Mouse (Mus musculus) mouse embryonic stem cell (cell line): ENCODE measurements around the gene Megf8.

Experiments
- in situ Hi-C, 2 experiments: fragments of 300-500 bp; cut with MboI; formaldehyde crosslinking; loops; 1 replicate in 1 of 2; 3 replicates in 1 of 2; pipeline ENCODE4 v1.14.3; 2019 to 2020; ENCODE audit warnings: low sequenced_read_pairs in 2 of 2, low pct_unique_long_range_greater_than_20kb in 1 of 2, mixed read lengths in 1 of 2; ENCODE audit not compliant: unreplicated experiment in 1 of 2

Megf8 gene

DNA sequence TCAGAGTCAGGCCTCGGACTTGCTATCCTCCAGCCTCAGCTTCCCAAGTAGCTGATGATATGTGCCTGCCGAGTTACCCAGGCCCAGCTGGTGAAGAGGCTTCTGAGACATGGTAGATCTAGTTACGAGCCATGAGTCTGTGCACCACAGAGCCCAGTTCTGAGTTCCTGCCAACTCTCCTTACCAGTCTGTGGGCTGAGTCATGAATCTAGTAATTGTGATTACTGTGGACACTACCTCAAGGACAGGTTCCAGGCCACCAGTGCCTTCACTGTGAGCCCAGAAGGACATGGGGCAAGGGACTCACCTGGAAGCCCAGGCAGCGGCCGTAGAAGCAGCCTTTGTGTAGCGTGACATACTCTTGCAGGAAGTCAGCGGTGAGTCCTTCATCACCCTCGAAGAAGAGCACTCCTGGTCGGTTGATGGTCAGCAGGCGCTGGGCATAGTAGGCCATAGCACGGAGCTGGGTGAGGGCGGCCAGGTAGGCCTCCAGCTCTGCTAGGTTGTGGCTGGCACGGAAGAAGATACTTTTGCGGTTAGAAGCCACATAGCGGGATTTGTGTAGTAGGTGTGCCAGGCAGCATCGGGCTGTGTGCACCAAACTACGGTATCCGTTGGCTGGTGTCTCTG lies 71.0 kb downstream of the Megf8 start:
- in situ Hi-C loops: loop anchor here in 1 of 2 experiments (25.0 kb wide), 1 partner anchor 401 kb away; no protein-coding TSS in a partner anchor

DNA sequence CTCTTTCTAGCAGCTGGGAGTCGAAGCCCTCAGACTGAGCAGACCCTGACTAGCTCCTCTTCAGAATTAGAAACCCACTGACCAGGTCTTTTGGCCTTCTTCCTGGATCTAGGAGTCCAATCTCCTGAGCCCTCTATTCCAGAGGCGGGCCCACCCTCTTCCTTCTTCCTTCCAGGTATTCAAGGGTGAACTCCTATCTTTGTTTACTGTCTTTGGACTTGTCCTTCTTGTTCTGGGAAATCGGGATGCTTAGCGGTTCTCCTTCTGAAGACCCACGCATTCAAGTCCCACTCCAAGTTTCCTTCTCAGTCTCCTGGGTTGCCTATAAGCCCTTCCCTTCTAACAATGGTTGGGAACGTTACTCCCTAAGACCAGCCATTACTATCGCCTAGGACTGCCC lies 72.0 kb downstream of the Megf8 start:
- in situ Hi-C loops: loop anchor here in 1 of 2 experiments (25.0 kb wide), 1 partner anchor 402 kb away; no protein-coding TSS in a partner anchor

DNA sequence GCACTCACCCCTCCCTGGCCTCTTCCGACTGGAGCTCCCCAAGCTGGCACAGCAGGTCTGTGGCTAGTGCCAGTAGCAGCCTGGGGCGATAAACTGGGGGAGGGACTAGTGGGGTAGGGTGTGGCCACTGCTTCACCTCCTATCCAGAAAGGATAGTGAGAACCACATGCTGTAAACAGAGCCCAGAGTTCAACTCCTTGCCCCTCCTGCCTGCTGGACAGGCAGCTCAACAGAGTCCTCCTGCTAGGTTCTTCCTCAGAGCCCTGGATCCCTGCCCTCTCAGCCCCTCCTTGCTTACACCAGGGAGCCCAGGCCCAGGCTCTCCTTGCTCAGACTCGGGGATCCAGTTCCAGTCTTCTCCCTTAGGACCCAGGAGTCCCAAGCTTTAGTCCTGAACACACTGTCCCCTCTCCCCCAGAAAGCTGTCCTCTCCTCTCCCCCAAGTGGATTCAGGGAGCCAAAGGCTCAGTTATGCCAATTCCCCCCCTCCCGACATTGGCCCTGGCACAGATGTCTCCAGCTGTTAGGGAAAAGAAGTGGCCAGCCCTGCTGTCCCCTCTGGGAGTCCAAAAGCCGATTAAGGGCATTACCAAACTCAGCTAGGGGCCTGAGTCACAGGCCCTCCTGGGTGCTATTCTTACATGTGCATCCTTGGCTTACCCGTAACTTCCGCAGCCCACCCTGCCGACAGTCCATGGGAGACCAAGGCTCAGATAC lies 73.2 kb downstream of the Megf8 start:
- in situ Hi-C loops: loop anchor here in 1 of 2 experiments (25.0 kb wide), 1 partner anchor 403 kb away; no protein-coding TSS in a partner anchor

DNA sequence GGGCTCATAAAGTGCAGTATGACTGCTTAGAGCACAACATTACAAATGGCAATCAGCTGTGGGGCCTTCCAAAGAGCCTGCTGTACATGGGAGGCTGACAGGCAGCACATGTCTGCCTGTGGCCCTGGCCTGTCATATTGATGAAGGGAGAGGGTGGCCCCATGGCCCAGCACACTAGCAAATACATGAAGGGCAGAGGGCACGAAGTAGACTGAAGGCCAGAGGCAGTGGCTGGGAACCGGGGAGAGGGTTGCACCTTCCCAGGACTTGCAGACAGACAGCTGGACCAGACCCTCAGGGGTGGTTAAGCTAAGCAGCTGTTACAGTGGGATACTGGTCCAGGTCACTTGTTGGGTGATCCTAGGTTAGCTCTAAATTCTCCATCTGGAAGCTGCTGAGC lies 74.0 kb downstream of the Megf8 start:
- in situ Hi-C loops: loop anchor here in 1 of 2 experiments (25.0 kb wide), 1 partner anchor 404 kb away; no protein-coding TSS in a partner anchor

DNA sequence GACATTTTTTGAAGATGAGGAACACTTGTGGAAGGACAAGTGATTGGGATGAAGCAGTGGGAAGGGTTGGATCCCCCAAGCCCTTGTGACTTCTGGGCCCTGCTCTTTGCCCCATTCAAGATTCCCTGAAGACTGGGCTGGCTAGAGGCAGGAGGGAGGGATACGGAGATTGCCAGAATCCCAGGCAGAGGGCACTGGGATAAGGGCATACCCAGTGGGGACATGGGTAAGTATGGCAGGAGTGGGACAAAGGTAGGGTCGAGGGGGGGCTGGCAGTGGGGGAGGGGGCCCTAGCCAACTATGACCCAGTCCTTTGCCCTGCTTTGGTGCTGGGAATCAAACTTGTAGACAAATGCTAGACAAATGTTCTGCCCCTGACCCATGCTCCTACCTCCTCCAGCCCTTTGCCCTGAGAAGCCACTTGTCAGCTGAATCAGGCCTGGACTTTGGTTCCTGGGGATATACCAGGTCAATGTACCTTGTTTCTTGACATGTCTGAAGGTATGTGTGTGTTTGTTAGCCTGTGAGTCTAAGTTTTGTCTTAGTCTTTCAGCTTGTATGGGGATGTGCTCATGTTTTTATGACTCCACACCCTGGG lies 75.0 kb downstream of the Megf8 start:
- in situ Hi-C loops: loop anchor here in 1 of 2 experiments (25.0 kb wide), 1 partner anchor 405 kb away; no protein-coding TSS in a partner anchor

DNA sequence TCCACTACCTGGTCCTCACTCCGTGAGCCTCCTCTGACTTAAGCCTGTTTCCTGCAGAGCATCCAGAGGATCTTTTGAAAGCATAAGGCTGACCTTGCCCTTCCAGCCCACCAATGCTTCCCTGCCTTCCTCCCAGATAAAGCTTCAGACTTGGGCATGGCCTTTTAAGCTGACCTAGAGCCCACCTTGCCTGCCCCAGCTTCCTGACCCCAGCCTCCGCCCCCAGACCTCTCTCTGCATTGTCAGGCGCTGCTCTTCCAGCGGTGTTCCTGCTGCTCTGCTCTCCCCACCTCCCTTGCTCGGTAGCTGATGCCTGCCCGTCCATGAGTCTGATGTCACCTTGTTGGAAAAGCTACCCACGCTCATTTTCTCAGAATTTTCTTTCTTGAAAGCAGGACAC lies 75.9 kb downstream of the Megf8 start:
- in situ Hi-C loops: loop anchor here in 1 of 2 experiments (25.0 kb wide), 1 partner anchor 406 kb away; no protein-coding TSS in a partner anchor

DNA sequence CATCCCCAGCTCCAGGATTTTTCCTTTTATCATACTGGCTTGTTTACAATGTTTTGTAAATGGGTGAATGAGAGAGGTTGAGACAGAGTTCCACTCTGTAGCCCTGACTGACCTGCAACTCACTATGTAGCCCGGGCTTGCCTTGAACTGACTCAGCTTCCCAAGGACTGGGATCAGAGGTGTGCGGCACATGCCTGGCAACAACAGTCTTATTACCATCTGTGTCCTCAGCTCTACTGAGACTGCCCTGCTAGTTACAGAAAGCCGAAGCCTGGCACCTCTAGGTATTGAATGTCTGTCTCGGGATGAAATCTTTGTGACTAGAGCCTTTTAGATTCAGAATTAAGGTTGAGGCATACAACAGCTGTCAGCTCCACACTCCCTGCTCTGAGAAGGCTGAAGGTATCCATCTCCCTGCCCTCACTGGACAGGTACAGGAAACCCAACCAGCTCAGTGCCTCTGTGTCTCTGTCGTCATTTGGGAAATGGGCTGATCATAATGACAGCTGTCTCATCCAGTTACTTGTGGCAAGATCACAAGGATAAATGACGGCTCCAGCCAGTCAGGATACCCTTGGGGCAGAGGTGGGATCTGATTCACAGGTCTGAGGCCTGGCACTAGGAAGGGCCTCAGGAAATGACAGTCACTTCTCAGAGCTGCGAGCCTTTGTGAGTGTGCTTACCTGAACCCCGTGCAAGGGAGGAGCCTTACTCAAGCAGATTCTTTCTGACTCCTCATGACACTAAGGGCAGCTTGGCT lies 76.7 kb downstream of the Megf8 start:
- in situ Hi-C loops: loop anchor here in 1 of 2 experiments (25.0 kb wide), 1 partner anchor 406 kb away; no protein-coding TSS in a partner anchor

DNA sequence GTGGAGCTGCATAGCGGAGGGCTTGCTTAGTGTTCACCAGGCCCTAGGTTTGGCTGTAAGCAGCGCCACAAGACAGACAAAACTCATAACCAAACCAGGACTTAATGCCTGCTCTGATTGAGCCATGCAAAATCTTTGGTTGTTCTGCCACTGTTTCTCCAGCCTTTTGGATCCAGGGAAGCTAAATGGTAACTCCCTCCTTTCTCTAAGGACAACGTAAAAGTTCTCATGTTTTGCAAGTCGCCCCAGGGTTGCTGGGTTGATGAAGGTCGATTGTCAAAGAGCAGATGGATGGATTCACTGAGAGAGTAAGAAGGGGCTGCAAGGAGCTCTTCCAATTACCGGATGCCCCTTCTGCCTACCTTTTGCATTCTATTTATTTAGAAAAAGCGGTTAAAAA lies 77.8 kb downstream of the Megf8 start:
- in situ Hi-C loops: loop anchor here in 1 of 2 experiments (25.0 kb wide), 1 partner anchor 407 kb away; no protein-coding TSS in a partner anchor

DNA sequence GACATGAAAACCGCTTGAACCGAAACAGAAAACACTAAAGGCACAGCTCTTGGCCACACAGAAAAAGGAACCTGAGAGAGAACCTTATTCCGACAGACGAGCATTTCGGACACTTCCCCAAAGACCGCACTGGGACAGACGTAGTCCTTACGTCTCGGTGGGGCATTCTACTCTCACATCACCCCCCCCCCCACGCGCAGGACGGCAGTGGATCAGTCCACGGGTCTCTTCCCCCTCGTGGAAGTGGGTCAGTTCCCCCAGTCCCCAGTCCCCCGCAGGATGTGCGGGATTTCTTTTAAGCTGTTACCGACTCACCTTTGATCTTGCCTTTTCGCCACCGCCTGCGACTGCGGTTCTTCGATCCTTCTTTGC lies 78.2 kb downstream of the Megf8 start:
- in situ Hi-C loops: loop anchor here in 1 of 2 experiments (25.0 kb wide), 1 partner anchor 408 kb away; no protein-coding TSS in a partner anchor

DNA sequence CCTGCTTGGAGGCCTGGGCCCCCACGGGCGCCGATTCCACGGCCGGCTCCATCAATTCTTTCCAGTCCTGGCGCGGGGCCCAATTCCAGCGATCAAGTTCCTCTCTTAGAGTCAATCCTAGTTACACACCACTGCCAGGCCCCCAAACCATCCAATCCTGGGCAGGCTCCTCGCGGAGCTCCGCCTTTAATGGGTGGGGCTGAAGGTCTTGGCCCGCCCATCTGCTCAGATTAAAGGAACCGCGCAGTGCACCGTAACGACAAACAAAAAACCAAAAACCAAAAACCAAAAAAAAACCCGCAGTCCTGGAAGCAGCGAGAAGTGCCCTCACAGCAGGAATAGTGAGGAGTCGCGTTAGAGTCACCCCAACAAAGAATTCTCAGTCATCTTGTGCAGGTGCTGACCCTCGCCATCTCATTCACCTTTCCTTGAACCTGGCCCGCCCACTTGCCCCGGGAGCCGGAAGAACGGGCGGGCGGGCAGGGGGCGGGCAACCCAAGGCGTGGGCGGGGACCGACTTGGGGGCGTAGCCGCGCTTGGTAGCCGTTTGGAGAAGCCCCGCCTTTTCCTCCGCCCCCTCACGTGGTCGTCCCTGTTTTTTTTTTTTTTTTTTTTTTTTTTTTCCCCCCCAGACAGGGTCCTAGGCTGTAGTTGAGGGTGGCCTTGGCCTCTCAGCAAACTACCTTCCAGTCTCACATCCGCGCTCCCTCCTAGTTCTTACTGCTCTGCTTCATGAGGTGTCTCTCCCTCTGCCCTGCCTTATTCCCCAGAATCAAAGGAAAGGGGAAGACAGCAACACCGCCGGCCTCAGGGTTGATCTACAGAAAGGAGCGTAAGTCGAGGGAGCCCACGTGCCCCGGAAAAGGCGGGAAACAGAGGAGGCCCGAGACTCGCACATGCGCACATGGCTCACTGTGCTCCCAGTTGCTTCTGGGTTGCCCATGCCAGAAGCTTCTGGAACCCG lies 78.9 kb downstream of the Megf8 start:
- in situ Hi-C loops: loop anchor here in 1 of 2 experiments (25.0 kb wide), 1 partner anchor 409 kb away; no protein-coding TSS in a partner anchor

DNA sequence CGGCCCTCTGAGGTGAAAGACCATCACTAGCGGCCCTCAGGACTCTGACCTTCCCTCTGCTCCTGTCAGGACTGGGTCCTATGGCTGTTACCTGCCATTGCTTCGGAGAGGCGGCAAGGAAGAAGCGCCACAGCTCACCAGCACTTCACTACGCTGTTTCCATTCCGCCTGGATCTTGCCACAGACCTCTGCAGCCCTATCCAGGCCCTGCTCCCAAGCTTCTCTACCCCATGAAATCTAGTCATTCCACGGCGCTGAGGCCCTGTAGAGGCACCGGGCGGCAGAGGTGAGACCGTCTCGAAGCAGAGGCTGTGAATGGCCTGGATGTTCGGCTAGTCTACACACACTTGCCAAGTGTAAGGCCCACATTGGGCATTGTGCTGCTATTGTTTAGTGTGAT lies 79.7 kb downstream of the Megf8 start:
- in situ Hi-C loops: loop anchor here in 1 of 2 experiments (25.0 kb wide), 1 partner anchor 409 kb away; no protein-coding TSS in a partner anchor

DNA sequence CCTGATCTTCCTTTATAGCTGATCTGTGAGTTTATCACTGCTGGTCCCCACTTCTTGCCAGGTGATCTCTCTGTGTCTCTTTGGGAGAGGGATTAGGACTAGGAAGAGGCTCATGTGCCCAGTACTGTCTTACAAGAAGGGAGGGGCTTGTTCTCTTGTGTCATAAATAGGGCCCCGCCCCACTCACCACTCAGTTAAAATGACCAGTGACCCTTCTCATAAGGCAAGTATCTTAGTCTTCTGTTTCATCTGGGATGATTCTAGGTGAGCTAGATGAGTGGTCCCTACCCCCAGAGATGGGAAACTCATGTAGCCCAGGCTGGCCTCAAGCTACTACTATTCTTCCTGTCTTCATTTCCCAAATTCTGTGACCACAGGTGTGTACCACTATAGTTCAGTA lies 81.6 kb downstream of the Megf8 start, which contains the start of gene Lipe:
Gene Lipe (minus strand): TSS at position 101 of the 400 bp plus-strand sequence.
- in situ Hi-C loops: loop anchor here in 1 of 2 experiments (25.0 kb wide), 1 partner anchor 411 kb away; no protein-coding TSS in a partner anchor

DNA sequence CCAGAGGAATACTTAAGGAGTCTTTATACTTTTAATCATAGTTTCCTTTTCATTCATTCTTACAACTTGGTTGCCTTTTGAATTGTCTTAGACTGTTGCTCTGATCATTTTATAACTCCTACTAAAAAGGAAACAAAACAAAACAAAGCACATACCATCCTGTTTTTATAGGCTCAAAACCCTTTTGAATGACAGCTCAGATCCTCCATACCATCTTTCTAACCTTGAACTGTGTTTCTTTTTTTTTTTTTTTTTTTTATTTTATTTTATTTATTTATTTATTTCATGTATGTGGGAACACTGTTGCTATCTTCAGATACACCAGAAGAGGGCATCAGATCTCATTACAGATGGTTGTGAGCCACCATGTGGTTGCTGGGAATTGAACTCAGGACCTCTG lies 82.1 kb downstream of the Megf8 start:
- in situ Hi-C loops: loop anchor here in 1 of 2 experiments (25.0 kb wide), 1 partner anchor 412 kb away; no protein-coding TSS in a partner anchor

DNA sequence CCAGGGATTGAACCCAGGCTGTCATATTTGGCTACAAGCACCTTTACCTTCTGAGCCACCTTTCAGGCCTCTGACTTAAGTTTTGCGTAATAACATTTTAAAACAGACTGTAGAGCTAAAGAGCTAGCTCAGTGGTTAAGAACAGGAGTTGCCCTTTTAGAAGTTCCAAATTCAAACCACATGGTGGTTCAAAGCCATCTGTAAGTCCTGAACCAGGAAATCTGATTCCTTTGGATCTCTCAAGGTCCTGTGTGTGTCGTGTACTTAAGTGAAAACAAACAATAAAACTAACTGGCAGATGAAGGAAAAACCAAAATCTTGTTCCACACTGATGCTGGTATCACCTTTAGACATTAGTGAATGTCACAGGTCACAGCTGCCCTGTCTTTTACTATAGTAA lies 84.6 kb downstream of the Megf8 start:
- in situ Hi-C loops: no loop called here

DNA sequence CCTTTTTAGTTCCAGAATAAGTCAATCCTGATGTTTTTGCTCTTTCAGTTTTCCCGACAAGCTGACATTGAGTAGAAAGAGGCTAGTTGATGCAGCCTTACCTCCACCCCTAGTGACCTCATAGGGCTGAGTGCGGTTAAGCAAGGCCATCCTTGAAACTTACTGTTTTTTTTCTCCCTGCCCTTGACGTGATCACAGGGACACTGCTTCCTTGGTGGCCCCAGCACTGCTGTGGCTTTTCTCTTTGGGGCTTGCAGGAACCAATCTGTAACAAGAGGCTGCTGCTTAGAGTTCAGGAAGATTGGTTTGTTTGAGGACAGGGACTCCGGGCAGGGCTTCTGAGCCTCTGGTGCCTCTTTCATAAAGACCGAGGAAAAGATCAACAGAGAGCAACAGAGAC lies 85.0 kb downstream of the Megf8 start:
- in situ Hi-C loops: no loop called here

DNA sequence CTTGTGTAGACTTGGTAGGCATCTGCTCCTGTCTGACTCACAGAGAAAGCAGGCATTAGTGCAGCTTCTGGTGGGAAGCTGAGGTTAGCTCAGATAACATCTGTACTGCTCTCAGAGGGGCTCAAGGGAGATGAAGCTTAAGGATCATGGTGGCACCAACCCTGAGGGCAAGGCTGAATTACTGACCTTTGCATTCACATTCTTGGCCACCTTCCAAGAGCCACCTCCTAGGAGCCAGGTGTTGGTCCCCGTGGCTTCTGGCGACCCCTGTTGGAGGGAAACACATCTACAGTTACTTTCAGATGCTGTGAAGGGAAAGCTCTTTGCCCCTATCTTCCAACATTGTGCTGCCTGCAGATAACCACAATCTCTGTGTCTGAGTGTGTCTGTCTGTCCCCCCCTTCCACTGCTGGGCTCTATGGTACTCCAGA lies 85.7 kb downstream of the Megf8 start:
- in situ Hi-C loops: no loop called here

DNA sequence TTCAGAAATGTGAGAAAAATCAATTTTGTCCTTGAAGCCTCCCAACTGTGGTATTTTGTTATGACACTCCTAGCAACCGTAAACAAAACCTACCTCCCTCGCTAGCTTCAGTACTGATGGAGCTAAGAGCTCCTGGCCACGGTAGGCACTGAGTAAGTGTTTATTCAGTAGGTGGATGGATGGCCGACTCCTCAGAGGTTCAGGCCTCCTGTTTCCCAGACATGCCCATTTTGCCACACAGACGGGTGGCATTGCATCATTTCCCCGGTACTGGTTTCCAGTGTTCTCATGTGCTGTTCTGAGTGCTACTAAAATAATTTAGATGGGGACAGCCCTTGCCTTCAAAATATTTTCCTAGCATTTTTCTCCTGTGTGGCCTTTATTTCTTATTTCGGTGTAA lies 89.5 kb downstream of the Megf8 start:
- in situ Hi-C loops: no loop called here
